Mouse (Mus musculus): ENCODE measurements around the gene Bud31.
"Not testable (repeated sequence)": the region's sequence is repeated elsewhere in the genome, so short reads cannot be mapped to it uniquely, and the experiment has no call there.

The Bud31 gene

GRCm38 (mm10) chr5:145139571-145140519 is at the start of gene Bud31, which contains the start of gene Pdap1:
Bud31 (plus strand) TSS chr5:145140362.
Pdap1 (minus strand) TSS chr5:145140238.
- DNase-seq, result peak; percentile 94

GRCm38 (mm10) chr5:145096195-145096594 is 44.0 kb upstream of the Bud31 start:
- DNase-seq, result no peak

GRCm38 (mm10) chr5:145098340-145098821 is 41.8 kb upstream of the Bud31 start:
- no peak for DNase-seq

- no peak for DNase-seq
Observed at GRCm38 (mm10) chr5:145100960-145101359, 39.2 kb upstream of the Bud31 start.

DNA sequence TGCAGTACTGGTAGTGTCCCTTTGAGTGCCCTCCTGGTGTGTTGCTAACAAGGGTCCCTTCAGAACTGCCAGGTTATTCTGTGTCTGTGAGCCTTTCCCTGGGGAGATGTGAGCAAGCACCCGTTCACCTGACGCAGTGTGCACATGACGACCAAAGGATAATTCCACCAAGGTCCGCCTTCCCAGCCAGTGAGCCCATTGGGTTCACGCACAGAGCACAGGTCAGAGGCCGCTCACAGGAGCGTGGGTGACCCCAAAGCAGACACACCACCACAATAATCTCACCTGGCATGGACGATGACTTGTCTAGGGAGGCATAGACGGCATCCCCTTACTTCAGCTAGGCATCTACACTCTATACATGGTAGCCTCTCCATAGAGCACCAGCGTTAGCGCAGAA is 38.7 kb upstream of the Bud31 start:
- not testable (repeated sequence) for DNase-seq

- no peak for DNase-seq
Observed at GRCm38 (mm10) chr5:145102706-145103105, 37.5 kb upstream of the Bud31 start.

DNA sequence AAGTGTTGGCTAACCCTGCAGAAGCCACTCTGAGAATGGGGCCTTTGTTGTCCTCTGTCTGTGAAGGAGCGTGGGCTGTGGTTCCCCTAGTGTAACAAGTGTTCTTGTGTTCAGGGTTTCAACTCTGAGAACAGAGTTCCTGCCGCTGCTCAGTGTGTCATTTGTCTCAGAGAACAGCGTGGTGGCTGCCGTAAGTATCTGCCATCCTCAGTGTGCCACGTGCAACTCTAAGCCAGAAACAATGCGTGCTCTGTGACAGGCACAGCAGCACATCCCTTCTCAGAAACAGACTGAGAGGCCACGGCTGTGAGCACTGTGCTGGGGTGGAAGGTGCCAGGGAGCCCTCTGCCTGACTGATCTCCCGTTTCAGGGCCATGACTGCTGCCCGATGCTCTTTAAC is 35.8 kb upstream of the Bud31 start:
- no peak for DNase-seq

GRCm38 (mm10) chr5:145105694-145106275 is 34.4 kb upstream of the Bud31 start:
- DNase-seq, result no peak

DNA sequence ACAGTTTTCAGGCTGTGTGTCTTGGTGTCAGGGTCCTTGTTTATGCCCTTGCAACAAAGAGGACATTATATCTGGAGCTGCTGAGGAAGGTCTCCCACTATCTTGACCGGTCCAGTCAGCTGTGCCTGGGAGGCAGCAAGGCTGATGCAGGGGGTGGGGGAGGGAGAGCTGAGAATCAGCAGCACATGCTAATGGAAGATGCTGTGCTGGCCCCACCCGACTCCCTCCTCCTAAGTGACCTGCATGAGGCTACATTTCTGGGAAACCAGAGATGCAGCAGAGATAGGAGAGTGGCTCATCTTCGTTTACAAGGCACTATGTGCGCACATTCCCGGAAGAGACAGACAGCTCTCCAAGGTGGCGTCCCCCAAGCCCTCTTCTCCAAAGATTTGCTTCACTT is 29.8 kb upstream of the Bud31 start:
- no peak for DNase-seq

DNA sequence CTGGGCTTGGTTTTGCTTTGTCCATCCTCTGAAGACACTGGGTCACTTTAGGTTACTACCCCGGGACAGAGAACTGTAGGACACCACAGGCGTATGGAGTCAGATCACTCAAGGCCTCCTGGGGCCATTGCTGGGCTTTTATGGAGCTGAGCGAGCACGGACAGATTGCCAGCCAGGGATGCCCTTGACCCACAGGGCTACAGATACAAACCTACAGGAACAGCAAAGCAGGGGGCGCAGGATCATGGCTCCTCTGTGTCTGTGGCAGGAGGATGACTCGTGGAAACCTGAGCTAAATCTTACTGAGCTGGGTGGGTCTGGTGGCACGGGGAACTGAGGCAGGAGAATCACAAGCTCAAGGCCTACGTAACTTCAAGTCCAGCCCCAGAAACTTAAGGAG is 27.6 kb upstream of the Bud31 start:
- DNase-seq, result no peak

DNA sequence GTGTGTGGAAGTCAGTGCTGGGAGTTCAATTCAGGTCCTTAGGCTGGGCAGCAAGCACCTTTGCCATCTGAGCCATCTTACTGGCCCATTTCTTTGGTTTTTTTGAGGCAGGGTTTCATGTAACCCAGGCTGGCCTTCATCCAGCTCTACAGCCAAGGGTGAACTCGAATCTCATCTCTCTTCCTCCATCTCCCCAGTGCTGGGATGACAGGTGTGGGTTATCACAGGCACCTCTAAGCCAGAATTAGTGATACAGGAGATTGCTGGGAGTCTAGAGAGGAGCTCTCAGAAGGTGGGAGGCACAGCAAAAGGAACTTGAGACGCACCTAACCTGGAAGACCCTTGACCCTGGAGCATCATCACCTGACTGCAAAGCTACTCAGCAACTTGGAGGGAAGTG is 26.7 kb upstream of the Bud31 start:
- DNase-seq, result no peak

- peak; percentile 70 to 76 for DNase-seq
Observed at GRCm38 (mm10) chr5:145114071-145114605, 26.0 kb upstream of the Bud31 start, which contains the start of gene Arpc1b. Arpc1b (plus strand) TSS chr5:145114215.

DNA sequence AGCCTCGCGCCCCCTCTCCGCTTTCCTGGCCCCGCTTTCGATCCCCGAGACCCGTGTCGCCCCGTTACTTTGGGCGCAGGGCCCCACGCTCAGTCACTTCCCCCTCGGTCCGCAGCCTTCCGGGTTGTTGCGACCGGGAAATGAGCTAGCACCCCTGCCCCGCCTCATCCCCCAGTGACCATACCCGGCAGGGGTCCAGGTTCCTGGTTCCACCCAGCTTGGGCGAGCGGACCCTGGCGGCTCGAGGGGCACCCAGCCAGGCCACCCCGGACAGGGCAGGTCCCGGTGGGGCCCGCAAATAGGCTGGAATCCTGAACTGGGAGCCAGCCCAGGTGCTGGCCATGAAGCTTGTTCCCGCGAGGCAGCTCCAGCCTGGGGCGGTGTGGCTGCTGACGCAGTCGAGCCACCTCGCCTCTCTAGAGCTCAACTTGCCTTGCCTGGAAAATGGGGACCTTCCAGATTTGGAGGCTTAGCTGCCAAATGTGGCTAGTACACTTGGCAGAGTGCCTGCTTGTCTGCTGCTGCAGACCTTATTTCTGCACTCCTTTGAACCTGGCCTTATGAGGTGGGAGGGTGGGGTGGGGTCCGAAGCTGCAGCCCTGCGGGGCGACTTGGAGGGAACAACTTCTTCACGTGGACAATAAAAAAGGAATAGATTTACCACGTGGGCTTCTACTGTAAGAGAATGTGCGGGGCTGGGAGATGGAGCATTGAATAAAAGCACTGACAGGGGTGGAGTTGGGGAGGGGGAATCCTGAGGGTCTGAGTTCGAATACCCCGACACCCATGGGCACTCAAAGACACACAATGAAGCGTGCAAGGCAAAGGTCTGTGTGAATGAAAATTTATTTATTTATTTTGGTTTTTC is 25.3 kb upstream of the Bud31 start:
- peak; percentile 69 to 76 for DNase-seq

GRCm38 (mm10) chr5:145115736-145116135 is 24.4 kb upstream of the Bud31 start:
- no peak for DNase-seq

- peak; percentile 49 to 68 for DNase-seq
Observed at GRCm38 (mm10) chr5:145116316-145116715, 23.8 kb upstream of the Bud31 start.

GRCm38 (mm10) chr5:145116916-145117315 is 23.2 kb upstream of the Bud31 start:
- DNase-seq, result peak; percentile 64

GRCm38 (mm10) chr5:145118005-145118404 is 22.2 kb upstream of the Bud31 start:
- no peak for DNase-seq

GRCm38 (mm10) chr5:145118461-145118860 is 21.7 kb upstream of the Bud31 start:
- no peak for DNase-seq

DNA sequence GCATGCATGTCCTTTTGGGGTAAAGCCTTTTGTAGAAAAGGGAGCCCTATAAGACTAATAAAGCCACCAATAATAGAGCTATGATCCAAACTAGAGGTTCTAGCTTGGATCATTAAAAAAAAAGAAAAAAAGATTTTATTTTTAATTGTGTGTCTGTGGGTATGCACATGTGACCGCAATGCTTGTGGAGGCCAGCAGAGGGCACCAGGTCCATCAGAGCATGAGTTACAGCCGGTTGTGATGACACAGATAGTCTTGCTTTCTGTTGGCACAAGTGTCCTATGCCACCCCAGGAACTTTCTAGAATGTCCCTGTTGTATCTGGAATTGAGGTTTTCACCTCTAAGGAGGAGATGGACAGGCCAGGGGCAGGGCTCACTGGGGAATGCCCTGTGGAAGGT is 20.8 kb upstream of the Bud31 start:
- DNase-seq, result no peak

DNA sequence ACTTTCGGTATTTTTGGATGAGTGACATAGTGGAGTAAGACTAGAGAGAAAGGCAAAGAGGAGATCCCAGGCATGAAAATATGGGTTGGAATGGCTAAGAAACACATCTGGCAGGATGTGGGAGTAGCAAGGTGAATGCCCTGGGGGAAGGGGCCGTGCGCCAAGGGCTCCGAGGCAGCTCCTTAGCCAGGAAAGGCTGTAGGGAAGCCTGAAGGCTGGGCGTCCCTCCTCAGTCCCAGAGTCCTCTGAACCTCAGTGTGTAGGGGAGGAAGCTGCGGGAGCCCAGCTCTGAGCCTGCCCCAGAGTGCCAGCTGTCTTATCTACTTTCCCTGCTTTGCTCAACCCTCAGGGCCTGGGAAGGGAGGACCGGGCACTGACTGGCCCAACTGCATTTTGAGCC is 19.2 kb upstream of the Bud31 start:
- DNase-seq, result no peak

GRCm38 (mm10) chr5:145123396-145123795 is 16.8 kb upstream of the Bud31 start:
- DNase-seq, result no peak

- DNase-seq, result no peak
Observed at GRCm38 (mm10) chr5:145126580-145126979, 13.6 kb upstream of the Bud31 start.

DNA sequence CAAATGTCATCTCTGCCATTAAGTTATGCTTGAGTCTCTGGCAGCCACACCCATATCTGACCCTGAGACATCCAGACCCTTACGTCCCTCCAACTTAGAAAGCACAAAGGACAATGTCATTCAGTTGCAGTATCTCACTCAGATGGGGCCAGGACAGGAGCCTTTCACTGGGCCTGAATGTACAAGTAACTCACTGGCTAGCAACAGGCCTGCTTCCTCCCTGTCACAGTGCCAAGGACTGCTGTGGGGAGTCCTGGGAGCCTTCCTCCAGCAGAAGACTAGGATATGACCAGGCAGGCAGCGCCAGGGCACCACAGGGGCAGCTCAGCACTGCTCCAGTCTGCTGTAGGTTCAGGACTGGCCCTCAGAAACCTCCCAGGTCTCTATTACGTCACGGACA is 11.0 kb upstream of the Bud31 start:
- DNase-seq, result no peak

Data from thymus, postnatal 36 days (tissue).